Mouse (Mus musculus) embryonic facial prominence, embryonic 10.5 days (tissue): ENCODE data around the gene Yeats2. TPM values are rescaled to one million over a fixed set of nuclear protein-coding genes. Genes with fewer than 3 reads are reported as not detected.
"Not testable (repeated sequence)": the region's sequence is repeated elsewhere in the genome, so short reads cannot be mapped to it uniquely, and the experiment has no call there.

Experiments used
- DNase-seq: peaks from one replicate; pipeline ENCODE4 v3.0.0-alpha.2; 2017; ENCODE audit warnings: low spot score
- H3K27ac ChIP-seq: fragments of 300-500 bp; sonication (generic); replicated peaks from 2 replicates; pipeline ENCODE4 v1.5.1; 2016; ENCODE audit warnings: mild to moderate bottlenecking
- H3K27me3 ChIP-seq: fragments of 300-500 bp; sonication (generic); replicated peaks from 2 replicates; pipeline ENCODE4 v1.6.1; 2016; ENCODE audit warnings: low read depth, mild to moderate bottlenecking; ENCODE audit not compliant: poor library complexity, severe bottlenecking
- H3K36me3 ChIP-seq: fragments of 300-500 bp; sonication (generic); replicated peaks from 2 replicates; pipeline ENCODE4 v1.6.1; 2016; ENCODE audit warnings: mild to moderate bottlenecking, moderate library complexity
- H3K4me1 ChIP-seq: fragments of 300-500 bp; sonication (generic); 2 replicates; pipeline ENCODE4 v1.6.1; 2016
- H3K4me3 ChIP-seq: fragments of 300-500 bp; sonication (generic); 2 replicates; pipeline ENCODE4 v1.5.1; 2016; ENCODE audit warnings: mild to moderate bottlenecking, moderate library complexity
- H3K9me3 ChIP-seq: fragments of 300-500 bp; sonication (generic); 2 replicates; pipeline ENCODE4 v1.6.1; 2016; ENCODE audit warnings: mild to moderate bottlenecking
- WGBS: fragments of 180-500 bp; shearing (Covaris S2); methylation state at CpG from one replicate; pipeline ENCODE4 v1.1.7; 2016; 5-methylcytosine and 5-hydroxymethylcytosine counted together
- polyA plus RNA-seq: library from polyadenylated mRNA; unstranded; fragments of >200 nt; fragmentation: Nextera tagmentation; extraction: Ambion mirVana; gene quantifications from 2 replicates; pipeline ENCODE4 v1.2.1, GENCODE M21; 2016

Gene Yeats2
- polyA plus RNA-seq = 52.7 and 55.9 TPM in 2 replicates

- Histone ChIP-seq H3K27me3 (no peaks in the 10 kb centered on the region), H3K4me3 (peak within 1 kb of the TSS; percentile 79), H3K9me3 (no peaks in the 10 kb centered on the region; the same call in 1 of the 2 replicates), H3K27ac (peak within 1 kb of the TSS; percentile 98), H3K36me3 (peaks cover 34% of the 10 kb centered on the region), H3K4me1 (peaks cover 13% of the 10 kb centered on the region)
- WGBS = 1% methylated on average over 88 of the region's 92 CpGs
- peak; percentile 90 for DNase-seq
Observed at GRCm38 (mm10) chr16:20140772-20141531, at the start of gene Yeats2. Yeats2 (plus strand) TSS chr16:20141063.

- Histone ChIP-seq H3K27ac (no peak overlapping the region), H3K9me3 (no peaks in the 10 kb centered on the region), H3K4me3 (no peak overlapping the region), H3K4me1 (0 out of 2 replicates have a peak, but pooled peaks cover 5% of the 10 kb centered on the region), H3K27me3 (no peaks in the 10 kb centered on the region), H3K36me3 (0 out of 2 replicates have a peak, but pooled peaks cover 5% of the 10 kb centered on the region)
- 83% methylated on average over 2 of the region's 2 CpGs for WGBS
- no peak for DNase-seq
Observed at GRCm38 (mm10) chr16:20095966-20096365, 44.9 kb upstream of the Yeats2 start.

GRCm38 (mm10) chr16:20097069-20097710 is 43.7 kb upstream of the Yeats2 start, which contains the start of gene Klhl24:
Klhl24 (plus strand) TSS chr16:20097542.
- H3K36me3 ChIP-seq = peaks cover 10% of the 10 kb centered on the region
- 2% methylated on average over 29 of the region's 29 CpGs for WGBS
- H3K4me3 ChIP-seq = peak within 1 kb of the TSS; percentile 97
- DNase-seq = peak; percentile 94
- no peaks in the 10 kb centered on the region for H3K9me3 ChIP-seq
- no peaks in the 10 kb centered on the region for H3K27me3 ChIP-seq
- 0 out of 2 replicates have a peak, but pooled peaks cover 3% of the 10 kb centered on the region for H3K4me1 ChIP-seq
- peak within 1 kb of the TSS; percentile 99 for H3K27ac ChIP-seq

- H3K4me3 ChIP-seq = peak overlapping the region; percentile 97
- H3K27me3 ChIP-seq = no peaks in the 10 kb centered on the region
- peak; percentile 98 for DNase-seq
- peak overlapping the region; percentile 99 for H3K27ac ChIP-seq
- no peaks in the 10 kb centered on the region; the same call in 1 of the 2 replicates for H3K9me3 ChIP-seq
- under 1% methylated on average over 61 of the region's 61 CpGs for WGBS
- H3K4me1 ChIP-seq = 0 out of 2 replicates have a peak, but pooled peaks cover 3% of the 10 kb centered on the region
- peaks cover 16% of the 10 kb centered on the region for H3K36me3 ChIP-seq
Observed at GRCm38 (mm10) chr16:20097711-20098374, 43.0 kb upstream of the Yeats2 start.

- no peak for DNase-seq
- H3K27ac ChIP-seq = peak overlapping the region; percentile 99
- WGBS = 8% methylated on average over 4 of the region's 4 CpGs
Observed at GRCm38 (mm10) chr16:20098375-20098727, 42.5 kb upstream of the Yeats2 start.

GRCm38 (mm10) chr16:20098866-20099629 is 41.8 kb upstream of the Yeats2 start:
- WGBS = 95% methylated on average over 6 of the region's 6 CpGs
- Histone ChIP-seq H3K4me3 (no peak overlapping the region), H3K9me3 (peaks cover 11% of the 10 kb centered on the region; the same call in 1 of the 2 replicates)

More at GRCm38 (mm10) chr16:20098375-20098727, 42.5 kb upstream of the Yeats2 start:
- peaks cover 21% of the 10 kb centered on the region for H3K36me3 ChIP-seq
- H3K4me1 ChIP-seq = 0 out of 2 replicates have a peak, but pooled peaks cover 3% of the 10 kb centered on the region
- H3K9me3 ChIP-seq = peaks cover 4% of the 10 kb centered on the region; the same call in 1 of the 2 replicates
- H3K27me3 ChIP-seq = no peaks in the 10 kb centered on the region
- H3K4me3 ChIP-seq = peak overlapping the region; percentile 97

GRCm38 (mm10) chr16:20106996-20107395 is 33.9 kb upstream of the Yeats2 start:
- Histone ChIP-seq H3K9me3 (peaks cover 21% of the 10 kb centered on the region), H3K4me1 (no peaks in the 10 kb centered on the region), H3K27ac (no peak overlapping the region), H3K36me3 (peaks cover 95% of the 10 kb centered on the region), H3K4me3 (no peak overlapping the region), H3K27me3 (no peaks in the 10 kb centered on the region)
- DNase-seq = no peak
- 95% methylated on average over 8 of the region's 8 CpGs for WGBS

More at GRCm38 (mm10) chr16:20098866-20099629, 41.8 kb upstream of the Yeats2 start:
- Histone ChIP-seq H3K27me3 (no peaks in the 10 kb centered on the region), H3K36me3 (peaks cover 28% of the 10 kb centered on the region), H3K27ac (no peak overlapping the region), H3K4me1 (0 out of 2 replicates have a peak, but pooled peaks cover 3% of the 10 kb centered on the region)
- DNase-seq = no peak

GRCm38 (mm10) chr16:20108961-20109360 is 31.9 kb upstream of the Yeats2 start:
- Histone ChIP-seq H3K9me3 (peaks cover 11% of the 10 kb centered on the region), H3K27ac (no peak overlapping the region), H3K4me3 (no peak overlapping the region), H3K36me3 (peaks cover 83% of the 10 kb centered on the region), H3K4me1 (no peaks in the 10 kb centered on the region), H3K27me3 (no peaks in the 10 kb centered on the region)
- DNase-seq = no peak
- 94% methylated on average over 6 of the region's 6 CpGs for WGBS

- no peak for DNase-seq
- 93% methylated on average over 2 of the region's 2 CpGs for WGBS
- Histone ChIP-seq H3K27ac (no peak overlapping the region), H3K4me1 (no peaks in the 10 kb centered on the region), H3K27me3 (no peaks in the 10 kb centered on the region), H3K36me3 (peaks cover 77% of the 10 kb centered on the region), H3K4me3 (no peak overlapping the region), H3K9me3 (peaks cover 3% of the 10 kb centered on the region; the same call in 1 of the 2 replicates)
Observed at GRCm38 (mm10) chr16:20112649-20113048, 28.2 kb upstream of the Yeats2 start.

- Histone ChIP-seq H3K4me3 (no peak overlapping the region), H3K27me3 (no peaks in the 10 kb centered on the region), H3K36me3 (peaks cover 77% of the 10 kb centered on the region), H3K4me1 (no peaks in the 10 kb centered on the region), H3K9me3 (no peaks in the 10 kb centered on the region), H3K27ac (no peak overlapping the region)
- 87% methylated on average over 4 of the region's 4 CpGs for WGBS
- DNase-seq = no peak
Observed at GRCm38 (mm10) chr16:20116069-20116468, 24.8 kb upstream of the Yeats2 start.

- not testable (repeated sequence) for H3K4me3 ChIP-seq, H3K9me3 ChIP-seq, H3K27me3 ChIP-seq, H3K4me1 ChIP-seq, DNase-seq, H3K27ac ChIP-seq
- peaks cover 49% of the 10 kb centered on the region for H3K36me3 ChIP-seq
- WGBS = 84% methylated on average over 10 of the region's 10 CpGs
Observed at GRCm38 (mm10) chr16:20126319-20126883, 14.5 kb upstream of the Yeats2 start.
